Mouse (Mus musculus): ENCODE measurements around the gene Tamm41. TPM values are rescaled to one million over a fixed set of nuclear protein-coding genes. Genes with fewer than 3 reads are reported as not detected.

Gene Tamm41
- polyA plus RNA-seq, 2 experiments = 16.0 to 27.3 TPM

- Histone ChIP-seq H3K4me2 (ENCODE audit: low read depth) (no peak overlapping the region), H3K9me3 (ENCODE audit: control insufficient read depth, low read length) (no peaks in the 10 kb centered on the region), H3K4me1 (replicated peaks; ENCODE audit: control insufficient read depth in 2 of 2, insufficient read depth in 2 of 2, low read length in 1 of 2) (no peaks in the 10 kb centered on the region), H3K27me3 (ENCODE audit: control insufficient read depth, insufficient read depth, low read length) (peaks cover 39% of the 10 kb centered on the region), H3K36me3 (replicated peaks; ENCODE audit: control insufficient read depth, insufficient read depth, low read depth) (no peaks in the 10 kb centered on the region), H3K27ac (no peak overlapping the region), H3K9ac (replicated peaks) (no peak overlapping the region), H3K4me3 (ENCODE audit: insufficient read depth in 1 of 2, low read depth in 2 of 2, low read length in 2 of 2) (no peak overlapping the region)
- WGBS (ENCODE audit: insufficient replicate concordance) = 41% methylated on average over 5 of the region's 5 CpGs
- no peak for DNase-seq (ENCODE audit: low read depth in 3 of 3, low spot score in 3 of 3)
- ATAC-seq (ENCODE audit: insufficient read depth) = no peak
- TF ChIP-seq EP300 (IDR thresholded peaks at IDR 0.05; ENCODE audit: low read depth) = no peak
- TF ChIP-seq CTCF (IDR thresholded peaks at IDR 0.05; ENCODE audit: low read depth) = peak; percentile 52
Measured at GRCm38 (mm10) chr6:114970895-114971294, 66.8 kb downstream of the Tamm41 start.

DNA sequence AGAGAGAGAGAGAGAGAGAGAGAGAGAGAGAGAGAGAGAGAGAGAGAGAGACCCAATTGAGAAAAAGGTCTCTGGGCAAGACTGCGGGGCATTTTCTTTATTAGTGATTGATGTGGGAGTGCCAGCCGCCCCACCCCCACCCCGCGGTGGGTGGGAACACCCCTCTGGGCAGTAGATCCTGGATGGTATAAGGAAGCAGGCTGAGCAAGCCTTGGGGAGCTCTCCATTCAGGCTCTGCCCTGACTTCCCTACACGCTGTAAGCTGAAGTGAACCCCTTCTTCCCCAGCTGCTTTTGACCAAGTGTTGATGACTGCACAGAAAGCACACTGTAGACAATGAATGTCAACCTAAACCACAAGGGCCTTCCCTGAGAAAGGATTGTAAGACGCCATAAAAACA lies 67.3 kb downstream of the Tamm41 start:
- TF ChIP-seq CTCF (IDR thresholded peaks at IDR 0.05; ENCODE audit: low read depth) = no peak
- no peak for TF ChIP-seq EP300 (IDR thresholded peaks at IDR 0.05; ENCODE audit: low read depth)
- Histone ChIP-seq H3K27ac (no peak overlapping the region), H3K27me3 (ENCODE audit: control insufficient read depth, insufficient read depth, low read length) (peaks cover 39% of the 10 kb centered on the region), H3K4me2 (ENCODE audit: low read depth) (no peak overlapping the region), H3K4me3 (ENCODE audit: insufficient read depth in 1 of 2, low read depth in 2 of 2, low read length in 2 of 2) (no peak overlapping the region), H3K36me3 (replicated peaks; ENCODE audit: control insufficient read depth, insufficient read depth, low read depth) (no peaks in the 10 kb centered on the region), H3K4me1 (replicated peaks; ENCODE audit: control insufficient read depth in 2 of 2, insufficient read depth in 2 of 2, low read length in 1 of 2) (no peaks in the 10 kb centered on the region), H3K9me3 (ENCODE audit: control insufficient read depth, low read length) (no peaks in the 10 kb centered on the region), H3K9ac (replicated peaks) (no peak overlapping the region)
- DNase-seq (ENCODE audit: low read depth in 3 of 3, low spot score in 3 of 3) (no peak), ATAC-seq (ENCODE audit: insufficient read depth) (no peak)
- 18% methylated on average over 6 of the region's 6 CpGs for WGBS (ENCODE audit: insufficient replicate concordance)

- peak within 1 kb of the TSS; percentile 84 for H3K4me2 ChIP-seq (ENCODE audit: low read depth)
- H3K27me3 ChIP-seq (ENCODE audit: control insufficient read depth, insufficient read depth, low read length) = peaks cover 39% of the 10 kb centered on the region
- DNase-seq (ENCODE audit: low read depth in 3 of 3, low spot score in 3 of 3) (no peak), ATAC-seq (ENCODE audit: insufficient read depth) (0 out of 2 replicates have a peak, but pooled peaks have one; percentile 18)
- no peaks in the 10 kb centered on the region for H3K4me1 ChIP-seq (replicated peaks; ENCODE audit: control insufficient read depth in 2 of 2, insufficient read depth in 2 of 2, low read length in 1 of 2)
- peak within 1 kb of the TSS; percentile 49 to 62 for H3K4me3 ChIP-seq (ENCODE audit: insufficient read depth in 1 of 2, low read depth in 2 of 2, low read length in 2 of 2)
- WGBS (ENCODE audit: insufficient replicate concordance) = under 1% methylated on average over 79 of the region's 79 CpGs
- TF ChIP-seq CTCF (IDR thresholded peaks at IDR 0.05; ENCODE audit: low read depth) (no peak), EP300 (IDR thresholded peaks at IDR 0.05; ENCODE audit: low read depth) (no peak)
- H3K36me3 ChIP-seq (replicated peaks; ENCODE audit: control insufficient read depth, insufficient read depth, low read depth) = no peaks in the 10 kb centered on the region
- H3K9me3 ChIP-seq (ENCODE audit: control insufficient read depth, low read length) = no peaks in the 10 kb centered on the region
- no peak within 1 kb of the TSS for H3K27ac ChIP-seq
- H3K9ac ChIP-seq (replicated peaks) = no peak within 1 kb of the TSS
Measured at GRCm38 (mm10) chr6:114969213-114970120, 68.2 kb downstream of the Tamm41 start, which contains the start of gene Vgll4. Gene Vgll4, minus strand, starts transcription at chr6:114969994.

- no peaks in the 10 kb centered on the region for H3K36me3 ChIP-seq (replicated peaks; ENCODE audit: control insufficient read depth, insufficient read depth, low read depth)
- peaks cover 39% of the 10 kb centered on the region for H3K27me3 ChIP-seq (ENCODE audit: control insufficient read depth, insufficient read depth, low read length)
- no peaks in the 10 kb centered on the region for H3K4me1 ChIP-seq (replicated peaks; ENCODE audit: control insufficient read depth in 2 of 2, insufficient read depth in 2 of 2, low read length in 1 of 2)
- no peak overlapping the region for H3K9ac ChIP-seq (replicated peaks)
- H3K27ac ChIP-seq = no peak overlapping the region
- peak in 1 of 3 experiments; percentile 9 for DNase-seq (ENCODE audit: low read depth in 3 of 3, low spot score in 3 of 3)
- peak; percentile 48 for ATAC-seq (ENCODE audit: insufficient read depth)
- under 1% methylated on average over 81 of the region's 82 CpGs for WGBS (ENCODE audit: insufficient replicate concordance)
- H3K4me2 ChIP-seq (ENCODE audit: low read depth) = peak overlapping the region; percentile 84
- no peaks in the 10 kb centered on the region for H3K9me3 ChIP-seq (ENCODE audit: control insufficient read depth, low read length)
- no peak for TF ChIP-seq EP300 (IDR thresholded peaks at IDR 0.05; ENCODE audit: low read depth)
- no peak for TF ChIP-seq CTCF (IDR thresholded peaks at IDR 0.05; ENCODE audit: low read depth)
- peak overlapping the region; percentile 49 to 62 for H3K4me3 ChIP-seq (ENCODE audit: insufficient read depth in 1 of 2, low read depth in 2 of 2, low read length in 2 of 2)
Measured at GRCm38 (mm10) chr6:114968361-114969212, 69.1 kb downstream of the Tamm41 start.
